Mouse (Mus musculus) layer of hippocampus, adult 2 months (tissue): ENCODE data around the gene Chst8. TPM values are rescaled to one million over a fixed set of nuclear protein-coding genes. Genes with fewer than 3 reads are reported as not detected.
A peak's percentile ranks its signal among the peaks of the same experiment; 100 is the strongest.

Experiments
- DNase-seq, 2 experiments: peaks; one replicate each; pipeline ENCODE4 v3.0.0; 2022; ENCODE audit warnings: low spot score in 2 of 2
- H3K27ac ChIP-seq: fragments of 200-600 bp; 2 replicates; pipeline ENCODE4 v1.8.1; 2022
- H3K4me3 ChIP-seq: fragments of 200-600 bp; 2 replicates; pipeline ENCODE4 v1.8.1; 2022; ENCODE audit warnings: mild to moderate bottlenecking
- CTCF ChIP-seq: fragments of 200-600 bp; conservative IDR thresholded peaks from 2 replicates; pipeline ENCODE4 v1.8.1; 2022; ENCODE audit warnings: antibody characterized with exemption, mild to moderate bottlenecking, moderate library complexity
- total RNA-seq, 2 experiments: library from RNA; stranded (reverse); gene quantifications; 2 replicates each; pipeline ENCODE4 v1.2.3; 2021

Gene Chst8
- total RNA-seq, 2 experiments from 2014 or later: 25.7 to 39.9 TPM

GRCm38 (mm10) chr7:34656632-34657031, 155.9 kb downstream of the Chst8 start, which contains the start of gene Kctd15:
Gene Kctd15, minus strand, starts transcription at chr7:34656732.
- no peak for DNase-seq
- peak within 1 kb of the TSS; percentile 84; the same call in 1 of the 2 replicates for H3K27ac ChIP-seq
- TF ChIP-seq CTCF: no peak
- peak within 1 kb of the TSS; percentile 76 for H3K4me3 ChIP-seq

GRCm38 (mm10) chr7:34655086-34655839, 157.2 kb downstream of the Chst8 start:
- Histone ChIP-seq H3K4me3 (peak overlapping the region; percentile 76), H3K27ac (peak overlapping the region; percentile 84)
- DNase-seq: peak; percentile 89 to 92
- peak; percentile 90 for TF ChIP-seq CTCF

- peak in 1 of 2 experiments; percentile 55 for DNase-seq
- no peak for TF ChIP-seq CTCF
- H3K27ac ChIP-seq: peak overlapping the region; percentile 84
These were observed 157.9 kb downstream of the Chst8 start for GRCm38 (mm10) chr7:34654441-34655085.

DNA sequence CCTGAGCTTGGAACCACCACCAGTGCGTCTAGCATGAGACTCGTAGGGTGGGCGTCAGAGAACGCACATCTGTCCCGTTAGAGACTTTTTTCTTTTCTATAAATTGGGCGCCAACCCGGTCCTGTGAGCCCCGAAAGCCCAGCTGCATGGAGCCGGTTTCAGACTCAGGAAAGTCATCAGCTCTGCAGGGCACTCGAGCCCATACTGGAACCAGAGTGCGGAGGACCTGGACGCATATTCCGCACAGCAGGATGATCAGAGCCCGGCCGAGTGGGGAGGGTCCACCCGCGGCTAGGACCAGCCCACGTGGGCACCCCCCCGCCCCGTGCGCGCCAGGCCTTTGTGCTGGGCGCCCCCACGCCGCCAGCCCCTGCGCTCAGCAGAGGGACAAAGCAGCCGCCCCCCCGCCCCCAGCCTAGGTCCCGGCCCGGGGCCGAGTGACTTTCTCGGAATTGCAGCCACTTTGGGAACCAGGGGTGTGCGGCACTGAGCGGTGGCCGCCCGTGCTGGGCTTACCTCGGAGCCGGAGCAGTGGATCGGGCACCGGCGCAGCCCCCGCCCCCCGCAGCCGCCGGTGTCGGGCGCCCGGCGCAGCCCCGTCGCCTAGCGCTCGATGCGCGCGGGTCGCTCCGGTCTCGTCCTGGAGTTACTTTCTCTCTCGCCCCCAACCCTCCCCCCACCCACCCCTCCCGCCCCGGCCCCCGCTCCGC, 158.6 kb downstream of the Chst8 start:
- H3K27ac ChIP-seq: peak overlapping the region; percentile 84
- H3K4me3 ChIP-seq: peak overlapping the region; percentile 76
- TF ChIP-seq CTCF: no peak
- DNase-seq: no peak

More at GRCm38 (mm10) chr7:34654441-34655085, 157.9 kb downstream of the Chst8 start:
- H3K4me3 ChIP-seq: peak overlapping the region; percentile 76

GRCm38 (mm10) chr7:34652751-34653502, 159.6 kb downstream of the Chst8 start:
- peak overlapping the region; percentile 76 for H3K4me3 ChIP-seq
- no peak for DNase-seq
- TF ChIP-seq CTCF: no peak
- peak overlapping the region; percentile 84; the same call in 1 of the 2 replicates for H3K27ac ChIP-seq

DNA sequence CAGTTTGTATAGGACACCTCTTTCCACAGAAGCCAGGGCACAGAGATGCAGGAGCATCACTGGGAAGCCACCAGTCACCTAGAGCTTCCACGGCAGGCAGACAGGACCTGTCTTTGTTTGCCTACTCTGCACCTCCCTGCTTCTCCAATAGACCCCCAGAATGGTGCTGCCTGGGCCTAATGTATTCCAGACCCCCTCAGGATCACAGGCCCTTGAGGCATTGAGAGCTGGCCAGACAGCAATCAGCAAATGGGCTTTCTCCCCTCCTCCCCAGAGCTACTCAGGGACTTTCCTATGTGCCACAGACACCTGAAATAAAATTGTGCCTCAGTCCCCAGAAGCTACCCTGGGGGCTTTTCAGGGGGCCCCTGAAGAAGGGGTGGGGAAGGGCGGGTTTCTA, 161.1 kb downstream of the Chst8 start:
- Histone ChIP-seq H3K4me3 (no peak overlapping the region), H3K27ac (no peak overlapping the region)
- no peak for TF ChIP-seq CTCF
- no peak for DNase-seq

GRCm38 (mm10) chr7:34647052-34647451, 165.5 kb downstream of the Chst8 start:
- DNase-seq: peak in 1 of 2 experiments; percentile 43

DNA sequence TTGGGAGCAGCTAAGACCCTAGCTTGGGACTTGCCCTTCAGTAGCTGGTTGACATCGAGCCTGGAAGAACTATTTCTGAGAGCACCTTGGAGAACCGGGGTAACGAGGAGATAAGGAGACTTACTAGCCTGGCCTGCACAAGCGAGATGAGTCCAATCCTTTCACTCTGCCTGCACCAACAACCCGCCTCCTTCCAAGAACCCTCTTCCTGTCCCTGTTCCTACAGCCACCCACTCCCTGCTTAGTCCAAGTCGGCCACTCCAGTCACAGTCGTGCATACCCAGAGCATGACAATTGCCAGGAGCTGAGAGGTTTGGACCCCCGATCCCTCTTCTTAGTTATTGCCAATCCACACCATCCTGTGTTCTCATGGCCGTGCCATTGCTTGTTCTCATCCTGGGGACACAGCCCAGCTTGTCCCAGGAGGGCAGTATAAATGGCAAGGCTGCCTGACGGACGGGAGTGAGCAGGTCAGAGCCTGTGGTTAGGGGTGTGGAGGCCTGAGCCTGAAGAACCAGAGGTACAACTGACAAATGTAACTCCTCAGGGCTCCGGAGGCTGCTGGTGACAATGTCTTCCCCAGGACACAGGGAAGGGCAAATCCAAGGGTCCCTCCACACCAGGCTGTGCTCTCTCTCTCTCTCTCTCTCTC, 166.2 kb downstream of the Chst8 start:
- no peak overlapping the region for H3K27ac ChIP-seq
- H3K4me3 ChIP-seq: no peak overlapping the region
- DNase-seq: no peak
- no peak for TF ChIP-seq CTCF

More at GRCm38 (mm10) chr7:34647052-34647451, 165.5 kb downstream of the Chst8 start:
- Histone ChIP-seq H3K27ac (no peak overlapping the region), H3K4me3 (no peak overlapping the region)
- TF ChIP-seq CTCF: no peak

- H3K27ac ChIP-seq: no peak overlapping the region
- no peak overlapping the region for H3K4me3 ChIP-seq
- no peak for TF ChIP-seq CTCF
- DNase-seq: no peak
These were observed 166.9 kb downstream of the Chst8 start for GRCm38 (mm10) chr7:34645623-34646022.

- no peak for TF ChIP-seq CTCF
- Histone ChIP-seq H3K27ac (no peak overlapping the region), H3K4me3 (no peak overlapping the region)
- DNase-seq: no peak
These were observed 167.9 kb downstream of the Chst8 start for GRCm38 (mm10) chr7:34644591-34644990.

GRCm38 (mm10) chr7:34643329-34643728, 169.2 kb downstream of the Chst8 start:
- no peak for TF ChIP-seq CTCF
- H3K27ac ChIP-seq: no peak overlapping the region
- no peak for DNase-seq
- H3K4me3 ChIP-seq: no peak overlapping the region

- no peak for TF ChIP-seq CTCF
- H3K4me3 ChIP-seq: no peak overlapping the region
These were observed 170.5 kb downstream of the Chst8 start for GRCm38 (mm10) chr7:34641968-34642367.

More at GRCm38 (mm10) chr7:34641968-34642367, 170.5 kb downstream of the Chst8 start:
- no peak overlapping the region for H3K27ac ChIP-seq
- no peak for DNase-seq
